Mouse (Mus musculus) limb, embryonic 12.5 days (tissue): Measurements from ENCODE around the gene Ankrd66. TPM values are rescaled to one million over a fixed set of nuclear protein-coding genes. Genes with fewer than 3 reads are reported as not detected.
A peak's percentile ranks its signal among the peaks of the same experiment; 100 is the strongest.

Experiments used
- ATAC-seq: fragments of 200-750 bp; cut with Nextera tagmentation; 2 replicates; pipeline ENCODE4 v1.8.0; 2017; ENCODE audit warnings: low read depth, moderate TSS enrichment; ENCODE audit not compliant: insufficient number of reproducible peaks, insufficient read depth, low FRiP score, low TSS enrichment
- H3K27ac ChIP-seq: fragments of 300-500 bp; sonication (generic); 2 replicates; pipeline ENCODE4 v1.5.1; 2016; ENCODE audit warnings: mild to moderate bottlenecking, moderate library complexity
- H3K27me3 ChIP-seq: fragments of 300-500 bp; sonication (generic); 2 replicates; pipeline ENCODE4 v1.6.1; 2016; ENCODE audit warnings: mild to moderate bottlenecking, moderate library complexity
- H3K36me3 ChIP-seq: fragments of 300-500 bp; sonication (generic); 2 replicates; pipeline ENCODE4 v1.6.1; 2016; ENCODE audit warnings: mild to moderate bottlenecking, moderate library complexity
- H3K4me1 ChIP-seq: fragments of 300-500 bp; sonication (generic); replicated peaks from 2 replicates; pipeline ENCODE4 v1.6.1; 2016
- H3K4me2 ChIP-seq: fragments of 300-500 bp; sonication (generic); 2 replicates; pipeline ENCODE4 v1.6.1; 2016; ENCODE audit warnings: mild to moderate bottlenecking, moderate library complexity
- H3K4me3 ChIP-seq: fragments of 300-500 bp; sonication (generic); replicated peaks from 2 replicates; pipeline ENCODE4 v1.5.1; 2016; ENCODE audit warnings: mild to moderate bottlenecking
- H3K9ac ChIP-seq: fragments of 300-500 bp; sonication (generic); replicated peaks from 2 replicates; pipeline ENCODE4 v1.6.1; 2016; ENCODE audit warnings: mild to moderate bottlenecking, moderate library complexity
- H3K9me3 ChIP-seq: fragments of 300-500 bp; sonication (generic); 2 replicates; pipeline ENCODE4 v1.6.1; 2016; ENCODE audit warnings: mild to moderate bottlenecking, moderate library complexity
- WGBS: fragments of 180-500 bp; shearing (Covaris S2); methylation state at CpG from one replicate; pipeline ENCODE4 v1.1.7; 2016; 5-methylcytosine and 5-hydroxymethylcytosine counted together
- polyA plus RNA-seq: library from polyadenylated mRNA; unstranded; fragments of >200 nt; fragmentation: Nextera tagmentation; extraction: Ambion mirVana; gene quantifications from 2 replicates; pipeline ENCODE4 v1.2.1, GENCODE M21; 2016

Gene Ankrd66
- polyA plus RNA-seq, result not detected in 2 replicates

DNA sequence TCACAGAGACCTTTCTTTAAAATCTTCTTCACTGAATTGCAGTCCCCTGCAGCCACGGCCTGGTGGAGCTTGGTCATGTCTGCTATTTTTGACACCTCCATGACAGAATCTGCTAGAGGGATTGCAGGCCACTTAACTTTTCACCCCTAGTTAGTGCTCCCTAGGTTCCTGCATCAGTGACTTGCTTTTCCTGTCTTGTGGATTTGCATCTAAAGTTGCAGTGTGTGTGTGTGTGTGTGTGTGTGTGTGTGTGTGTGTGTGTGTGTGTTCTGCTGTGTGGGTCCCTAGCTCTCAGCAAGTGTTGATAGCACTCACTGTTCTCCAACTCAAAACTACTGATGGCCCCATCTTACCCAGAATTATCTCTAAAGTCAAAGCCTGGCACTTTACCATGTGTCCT, at the start of gene Ankrd66:
Gene Ankrd66 (minus strand): TSS at position 101 of the 400 bp plus-strand sequence.
- ATAC-seq, result no peak
- Histone ChIP-seq H3K4me3 (no peak within 1 kb of the TSS), H3K9ac (no peak within 1 kb of the TSS), H3K4me1 (no peaks in the 10 kb centered on the region), H3K36me3 (no peaks in the 10 kb centered on the region), H3K27me3 (no peaks in the 10 kb centered on the region), H3K27ac (no peak within 1 kb of the TSS), H3K4me2 (no peak within 1 kb of the TSS), H3K9me3 (no peaks in the 10 kb centered on the region)
- whole genome bisulfite sequencing, result 17% methylated on average over 1 of the region's 1 CpGs

DNA sequence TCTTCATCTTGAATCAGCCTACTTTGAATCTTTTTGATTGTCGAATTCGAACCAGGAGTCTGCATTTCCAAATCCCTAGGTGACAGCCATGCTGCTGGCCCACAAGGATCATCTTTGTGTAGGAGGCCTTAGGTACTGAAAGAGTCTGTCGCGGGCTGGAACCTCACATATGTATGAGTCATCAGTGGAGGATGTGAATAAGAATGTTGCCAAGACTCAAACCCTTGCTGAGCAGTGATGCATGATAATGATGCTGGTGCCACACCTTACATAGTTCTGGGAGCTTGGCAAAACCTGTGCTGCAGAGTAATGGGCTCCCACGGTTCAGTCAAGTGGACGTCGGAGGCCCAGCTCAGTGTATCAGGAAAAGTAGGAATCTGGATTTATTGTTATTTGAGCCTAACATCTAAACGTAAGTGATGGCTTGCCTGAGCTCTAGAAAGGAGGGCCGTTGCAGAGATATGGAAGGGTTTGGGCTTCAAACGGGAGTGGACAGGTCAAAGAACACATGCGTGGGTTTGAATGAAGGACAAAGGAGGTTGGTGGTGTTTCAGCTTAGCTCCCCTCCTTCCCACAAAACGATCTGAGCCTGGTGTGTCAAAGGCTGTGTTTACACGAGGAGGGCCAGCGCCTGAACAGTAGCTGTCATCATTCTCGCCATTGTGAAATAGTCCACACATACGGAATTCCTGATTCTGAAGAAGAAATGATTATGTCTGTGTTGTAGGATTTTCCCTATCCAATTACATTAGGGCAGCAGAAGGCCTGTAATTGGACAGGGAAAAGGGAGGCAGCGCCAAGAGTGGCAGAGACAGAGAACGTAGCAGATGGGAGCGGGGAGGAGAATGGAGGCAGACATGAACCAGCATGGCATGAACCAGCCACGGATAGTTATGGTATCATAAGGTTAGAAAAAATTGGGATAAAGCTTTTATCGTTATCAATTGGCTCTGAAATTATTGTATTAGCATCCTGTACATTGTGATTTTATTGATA, 49.2 kb upstream of the Ankrd66 start:
- no peak overlapping the region for H3K27ac ChIP-seq
- H3K27me3 ChIP-seq, result no peaks in the 10 kb centered on the region
- H3K4me1 ChIP-seq, result no peaks in the 10 kb centered on the region
- no peak overlapping the region for H3K4me3 ChIP-seq
- no peaks in the 10 kb centered on the region for H3K36me3 ChIP-seq
- H3K4me2 ChIP-seq, result no peak overlapping the region
- ATAC-seq, result no peak
- no peak overlapping the region for H3K9ac ChIP-seq
- WGBS, result 88% methylated on average over 21 of the region's 21 CpGs
- H3K9me3 ChIP-seq, result peaks cover 5% of the 10 kb centered on the region; the same call in 1 of the 2 replicates

DNA sequence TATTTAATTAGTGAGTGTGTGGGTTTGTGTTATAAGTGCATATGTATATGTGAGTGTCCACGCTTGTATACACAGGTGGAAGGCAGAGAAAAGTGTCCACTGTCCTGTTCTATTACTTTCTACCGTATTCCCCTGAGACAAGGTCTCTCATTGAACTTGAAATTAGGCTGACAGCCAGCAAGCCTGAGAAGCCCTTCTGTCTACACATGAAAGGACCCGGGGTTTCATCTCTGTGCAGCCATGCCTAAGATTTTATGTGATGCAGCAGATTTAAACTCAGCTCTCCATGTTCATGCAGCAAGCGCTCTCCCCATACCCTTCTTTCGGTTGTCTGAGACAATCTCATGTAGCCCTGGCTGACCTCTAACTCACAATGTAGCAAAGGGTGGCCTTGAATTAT, 47.1 kb upstream of the Ankrd66 start:
- Histone ChIP-seq H3K9me3 (no peaks in the 10 kb centered on the region), H3K27ac (no peak overlapping the region), H3K9ac (no peak overlapping the region), H3K4me3 (no peak overlapping the region), H3K27me3 (no peaks in the 10 kb centered on the region), H3K4me2 (no peak overlapping the region), H3K4me1 (no peaks in the 10 kb centered on the region), H3K36me3 (no peaks in the 10 kb centered on the region)
- no peak for ATAC-seq
- 91% methylated on average over 5 of the region's 5 CpGs for WGBS

DNA sequence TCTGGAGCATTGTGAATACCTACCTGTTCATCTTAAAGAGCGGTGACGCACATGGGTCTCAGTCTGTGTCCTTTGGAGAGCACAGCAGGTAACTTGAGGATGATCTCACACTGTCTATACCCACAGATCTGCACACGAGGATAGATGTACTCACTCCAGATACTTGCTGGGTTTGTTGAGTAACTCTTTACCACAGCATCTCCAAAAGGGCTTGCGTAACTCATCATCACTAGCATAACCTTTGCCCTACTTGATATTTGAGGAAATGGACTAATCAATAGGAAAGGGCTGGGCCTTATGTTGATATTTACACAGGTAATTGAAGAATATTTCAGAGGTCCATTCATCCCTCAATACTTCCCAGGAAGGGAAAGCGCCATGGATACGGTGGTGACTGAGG, 46.3 kb upstream of the Ankrd66 start:
- H3K27me3 ChIP-seq, result no peaks in the 10 kb centered on the region
- H3K36me3 ChIP-seq, result no peaks in the 10 kb centered on the region
- no peak overlapping the region for H3K27ac ChIP-seq
- 94% methylated on average over 6 of the region's 6 CpGs for WGBS
- H3K9ac ChIP-seq, result no peak overlapping the region
- no peak overlapping the region for H3K4me3 ChIP-seq
- H3K4me1 ChIP-seq, result no peaks in the 10 kb centered on the region
- H3K4me2 ChIP-seq, result no peak overlapping the region
- H3K9me3 ChIP-seq, result no peaks in the 10 kb centered on the region
- no peak for ATAC-seq

DNA sequence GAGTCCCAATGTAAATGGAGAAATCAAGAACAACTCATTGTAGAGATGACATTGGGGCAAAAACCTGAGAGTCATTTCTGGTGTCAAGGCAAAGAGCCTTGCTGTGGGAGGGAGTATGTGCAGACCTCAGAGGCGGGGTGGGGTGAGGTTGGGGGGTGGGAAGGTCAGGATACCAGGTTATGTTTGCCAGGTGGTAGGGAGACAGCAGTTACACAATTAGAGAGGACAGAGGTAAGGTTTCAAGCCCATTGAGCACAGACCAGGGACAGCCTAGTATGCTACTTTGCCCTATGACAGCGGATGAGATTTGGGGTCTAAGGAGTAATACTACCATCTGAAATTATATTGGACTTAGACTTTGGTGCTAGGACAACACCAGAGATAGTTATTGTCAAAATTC, 43.8 kb upstream of the Ankrd66 start:
- Histone ChIP-seq H3K27me3 (no peaks in the 10 kb centered on the region), H3K4me3 (no peak overlapping the region), H3K4me1 (peaks cover 7% of the 10 kb centered on the region; the same call in 1 of the 2 replicates), H3K27ac (no peak overlapping the region), H3K9me3 (no peaks in the 10 kb centered on the region), H3K36me3 (no peaks in the 10 kb centered on the region), H3K9ac (no peak overlapping the region), H3K4me2 (no peak overlapping the region)
- ATAC-seq, result no peak
- 86% methylated on average over 2 of the region's 2 CpGs for WGBS

DNA sequence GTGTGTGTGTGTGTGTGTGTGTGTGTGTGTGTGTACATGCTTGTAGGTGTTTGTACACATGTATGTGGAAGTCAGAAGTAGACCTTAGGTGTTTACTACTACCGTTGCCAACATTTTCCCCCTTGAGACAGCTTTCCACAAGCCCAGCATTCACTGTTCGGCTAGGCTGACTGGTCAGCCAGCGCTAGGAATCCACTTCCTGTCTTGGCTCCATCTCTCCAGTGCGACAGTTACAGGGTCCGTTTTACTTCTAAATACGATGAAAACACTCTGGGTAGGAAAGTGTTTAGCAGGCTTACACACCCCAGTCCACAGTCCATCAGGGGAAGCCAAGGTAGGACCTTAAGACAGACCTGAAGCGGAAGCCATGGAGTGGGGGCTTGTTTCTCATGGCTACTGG, 41.3 kb upstream of the Ankrd66 start:
- Histone ChIP-seq H3K4me2 (no peak overlapping the region), H3K27ac (no peak overlapping the region), H3K4me3 (no peak overlapping the region), H3K27me3 (no peaks in the 10 kb centered on the region), H3K4me1 (peaks cover 18% of the 10 kb centered on the region), H3K9ac (no peak overlapping the region), H3K36me3 (no peaks in the 10 kb centered on the region), H3K9me3 (no peaks in the 10 kb centered on the region)
- ATAC-seq, result no peak
- 82% methylated on average over 7 of the region's 7 CpGs for WGBS

DNA sequence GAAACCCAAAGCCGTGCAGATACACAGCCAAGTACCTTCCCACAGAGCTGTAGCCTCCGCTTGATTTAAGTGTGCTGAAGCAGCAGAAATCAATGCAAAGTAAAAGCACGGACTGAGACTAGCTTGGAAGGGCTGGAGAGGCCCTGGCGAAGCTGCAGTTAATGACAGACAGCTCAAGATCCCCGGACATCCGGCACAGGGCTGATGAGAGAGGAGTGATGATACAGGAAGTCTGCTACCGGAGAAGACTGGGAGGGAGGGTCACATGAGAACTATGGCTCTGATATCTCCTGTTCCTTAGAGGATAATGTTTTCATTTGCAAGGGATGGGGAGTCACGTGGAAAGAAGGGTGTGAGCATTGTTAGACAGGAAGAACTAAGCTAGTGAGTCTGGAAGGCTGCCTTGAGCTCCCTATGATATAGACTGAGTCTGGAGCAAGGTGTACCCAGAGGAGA, 37.6 kb upstream of the Ankrd66 start:
- H3K9ac ChIP-seq, result no peak overlapping the region
- H3K27me3 ChIP-seq, result no peaks in the 10 kb centered on the region
- no peaks in the 10 kb centered on the region for H3K36me3 ChIP-seq
- ATAC-seq, result no peak
- no peaks in the 10 kb centered on the region for H3K9me3 ChIP-seq
- no peak overlapping the region for H3K4me2 ChIP-seq
- peaks cover 18% of the 10 kb centered on the region for H3K4me1 ChIP-seq
- 38% methylated on average over 8 of the region's 8 CpGs for WGBS
- H3K4me3 ChIP-seq, result no peak overlapping the region
- peak overlapping the region; percentile 50; the same call in 1 of the 2 replicates for H3K27ac ChIP-seq

DNA sequence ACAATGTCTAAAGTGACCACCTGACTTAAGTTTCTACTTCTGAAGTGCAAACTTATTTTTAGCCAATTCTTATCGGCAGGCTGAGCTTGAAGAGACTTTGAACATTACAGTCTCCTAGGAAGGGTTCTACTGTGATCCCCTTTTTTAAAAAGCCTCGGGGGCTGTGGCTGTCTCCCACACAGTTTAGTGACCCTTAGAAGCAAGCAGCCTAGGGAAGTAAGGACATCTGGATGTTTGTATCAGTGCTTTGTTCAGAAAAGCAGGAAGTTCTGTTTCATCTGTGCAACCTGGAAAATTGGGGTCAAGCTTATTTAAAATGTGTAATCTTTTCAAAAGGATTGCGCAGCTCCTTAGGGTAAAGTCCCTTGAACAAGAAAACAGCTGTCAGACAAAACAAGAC, 37.0 kb upstream of the Ankrd66 start:
- Histone ChIP-seq H3K9me3 (no peaks in the 10 kb centered on the region), H3K36me3 (no peaks in the 10 kb centered on the region), H3K27me3 (no peaks in the 10 kb centered on the region), H3K4me2 (no peak overlapping the region), H3K27ac (peak overlapping the region; percentile 50; the same call in 1 of the 2 replicates), H3K4me1 (peaks cover 18% of the 10 kb centered on the region), H3K9ac (no peak overlapping the region), H3K4me3 (no peak overlapping the region)
- no peak for ATAC-seq
- 35% methylated on average over 3 of the region's 3 CpGs for WGBS

DNA sequence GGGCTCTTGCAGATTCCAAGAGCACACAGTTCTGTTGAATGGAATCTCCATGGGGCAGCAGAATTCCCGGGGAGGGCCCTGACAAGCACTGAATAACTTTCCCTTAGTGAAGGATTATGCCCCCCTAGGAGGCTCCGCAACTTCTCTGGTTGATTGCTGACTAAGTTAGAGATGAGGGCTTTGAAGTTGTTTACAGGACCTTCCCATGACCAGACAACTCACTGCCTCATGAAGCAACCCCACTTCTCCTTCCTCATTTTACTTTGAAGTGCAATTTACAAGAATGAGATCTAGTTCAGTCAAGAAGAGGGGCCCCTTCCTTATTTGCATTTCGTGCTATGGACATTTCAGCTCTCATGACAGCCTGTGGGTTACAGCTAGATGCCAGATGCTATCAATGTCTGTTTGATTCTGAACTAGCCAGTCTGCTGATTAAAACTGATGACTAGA, 30.2 kb upstream of the Ankrd66 start:
- no peak overlapping the region for H3K4me2 ChIP-seq
- no peaks in the 10 kb centered on the region for H3K36me3 ChIP-seq
- ATAC-seq, result no peak
- 34% methylated on average over 3 of the region's 3 CpGs for WGBS
- no peak overlapping the region for H3K27ac ChIP-seq
- H3K9me3 ChIP-seq, result no peaks in the 10 kb centered on the region
- H3K9ac ChIP-seq, result no peak overlapping the region
- H3K4me1 ChIP-seq, result 0 out of 2 replicates have a peak, but pooled peaks cover 2% of the 10 kb centered on the region
- no peak overlapping the region for H3K4me3 ChIP-seq
- no peaks in the 10 kb centered on the region for H3K27me3 ChIP-seq

DNA sequence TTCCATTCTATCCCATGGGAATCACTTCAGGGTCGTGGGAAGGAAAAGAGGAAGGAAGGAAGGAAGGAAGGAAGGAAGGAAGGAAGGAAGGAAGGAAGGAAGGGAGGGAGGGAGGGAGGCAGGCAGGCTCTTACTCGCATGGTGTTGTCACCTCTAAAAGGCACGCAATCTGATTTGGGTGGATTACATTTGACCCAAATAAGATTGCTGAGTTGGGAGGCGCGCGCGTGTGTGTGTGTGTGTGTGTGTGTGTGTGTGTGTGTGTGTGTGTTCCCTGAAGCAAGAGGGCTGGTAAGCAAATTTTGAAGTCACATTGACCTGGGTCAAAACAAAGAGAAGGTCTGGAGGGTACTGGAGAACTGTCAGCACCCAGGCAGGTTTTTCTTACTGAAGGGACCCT, 25.8 kb upstream of the Ankrd66 start:
- H3K27ac ChIP-seq, result no peak overlapping the region
- H3K27me3 ChIP-seq, result no peaks in the 10 kb centered on the region
- 0 out of 2 replicates have a peak, but pooled peaks cover 6% of the 10 kb centered on the region for H3K4me1 ChIP-seq
- no peak for ATAC-seq
- no peak overlapping the region for H3K4me2 ChIP-seq
- H3K9ac ChIP-seq, result no peak overlapping the region
- H3K36me3 ChIP-seq, result no peaks in the 10 kb centered on the region
- no peak overlapping the region for H3K4me3 ChIP-seq
- no peaks in the 10 kb centered on the region for H3K9me3 ChIP-seq
- WGBS, result 56% methylated on average over 7 of the region's 7 CpGs

DNA sequence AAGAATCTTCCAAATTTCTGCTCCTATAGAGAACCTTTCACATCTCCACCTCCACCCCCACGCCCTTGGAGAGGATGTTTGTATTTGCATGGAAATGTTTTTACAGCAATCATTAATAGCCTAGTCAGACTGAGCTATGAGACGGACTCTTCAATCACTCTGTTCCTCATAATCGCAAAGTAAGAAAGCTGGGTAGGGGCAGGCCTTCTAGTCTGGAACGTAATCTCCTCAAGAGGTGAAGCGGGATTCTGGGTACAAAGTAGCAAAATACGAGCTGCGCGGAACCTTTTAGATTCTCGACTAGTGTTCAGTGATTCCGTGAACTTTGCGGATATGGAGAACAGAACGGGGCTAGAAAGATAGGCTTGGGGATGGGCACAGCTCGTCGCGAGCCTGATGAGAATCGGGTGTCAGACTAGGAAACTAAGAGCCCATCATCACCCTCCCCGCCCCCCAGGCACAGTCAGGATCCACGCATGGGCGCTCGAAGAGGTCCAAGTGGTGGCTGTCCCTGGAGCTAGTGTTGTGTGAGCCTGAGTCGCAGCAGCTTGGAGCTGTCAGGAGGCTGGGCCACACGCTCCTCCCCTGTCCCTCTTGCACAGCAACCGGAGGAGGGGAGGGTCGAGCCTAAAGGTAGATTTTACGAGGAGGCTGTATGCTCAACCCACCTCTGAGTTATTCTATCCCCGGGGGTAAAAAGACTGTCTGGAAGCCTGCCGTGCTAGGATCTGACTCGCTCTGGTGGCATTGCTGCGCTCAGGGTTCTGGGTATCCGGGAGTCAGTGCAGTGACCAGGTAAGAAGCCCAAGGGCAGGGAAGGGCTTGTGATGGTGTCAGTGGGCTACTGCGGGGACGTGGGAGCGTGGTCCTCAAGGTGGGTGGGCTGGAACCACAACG, 24.8 kb upstream of the Ankrd66 start, which contains the start of gene Pla2g7:
Gene Pla2g7 (plus strand): TSS at position 107 of the 897 bp plus-strand sequence.
- Histone ChIP-seq H3K27me3 (no peaks in the 10 kb centered on the region), H3K36me3 (no peaks in the 10 kb centered on the region), H3K4me2 (peak within 1 kb of the TSS; percentile 83), H3K9ac (peak within 1 kb of the TSS; percentile 61), H3K4me1 (0 out of 2 replicates have a peak, but pooled peaks cover 6% of the 10 kb centered on the region), H3K9me3 (no peaks in the 10 kb centered on the region), H3K27ac (peak within 1 kb of the TSS; percentile 67), H3K4me3 (peak within 1 kb of the TSS; percentile 50)
- peak; percentile 92 for ATAC-seq
- WGBS, result under 1% methylated on average over 34 of the region's 34 CpGs
